Mouse (Mus musculus) C2C12 (cell line): ENCODE measurements around the gene Stk26.

Experiments
- CEBPB ChIP-seq: IDR thresholded peaks from one replicate; pipeline ENCODE4 v1.6.1; 2011; ENCODE audit warnings: low read depth, mild to moderate bottlenecking, control low read depth, moderate library complexity
- CTCF ChIP-seq: IDR thresholded peaks from one replicate; pipeline ENCODE4 v1.5.1; 2011; ENCODE audit not compliant: control insufficient read depth, insufficient read depth, insufficient read length
- FOSL1 ChIP-seq: IDR thresholded peaks from one replicate; pipeline ENCODE4 v1.8.0; 2011; ENCODE audit warnings: mild to moderate bottlenecking, low read length; ENCODE audit not compliant: poor library complexity, insufficient read depth, severe bottlenecking
- MAX ChIP-seq: IDR thresholded peaks from one replicate; pipeline ENCODE4 v1.6.1; 2011; ENCODE audit warnings: mild to moderate bottlenecking, control low read depth
- MYOD1 ChIP-seq: IDR thresholded peaks from one replicate; pipeline ENCODE4 v1.6.1; 2011; ENCODE audit warnings: low read depth; ENCODE audit not compliant: control insufficient read depth, insufficient read length
- MYOG ChIP-seq: IDR thresholded peaks from one replicate; pipeline ENCODE4 v1.6.1; 2011; ENCODE audit not compliant: control insufficient read depth, insufficient read length; ENCODE audit errors: extremely low read depth
- USF1 ChIP-seq: IDR thresholded peaks from one replicate; pipeline ENCODE4 v1.6.1; 2011; ENCODE audit warnings: low read depth, mild to moderate bottlenecking, control low read depth, moderate library complexity

GRCm38 (mm10) chrX:50903497-50903896 is 62.6 kb downstream of the Stk26 start:
- TF ChIP-seq MAX (no peak), MYOG (no peak), CTCF (no peak), USF1 (no peak), CEBPB (no peak), FOSL1 (no peak), MYOD1 (no peak)
